Mouse (Mus musculus): ENCODE data around the gene Mettl9. TPM values are rescaled to one million over a fixed set of nuclear protein-coding genes. Genes with fewer than 3 reads are reported as not detected.
"Not testable (repeated sequence)": the region's sequence is repeated elsewhere in the genome, so short reads cannot be mapped to it uniquely, and the experiment has no call there.

Gene Mettl9
- 100 to 1,000 TPM; 104 to 126 (median 113) TPM for total RNA-seq (2022)

DNA sequence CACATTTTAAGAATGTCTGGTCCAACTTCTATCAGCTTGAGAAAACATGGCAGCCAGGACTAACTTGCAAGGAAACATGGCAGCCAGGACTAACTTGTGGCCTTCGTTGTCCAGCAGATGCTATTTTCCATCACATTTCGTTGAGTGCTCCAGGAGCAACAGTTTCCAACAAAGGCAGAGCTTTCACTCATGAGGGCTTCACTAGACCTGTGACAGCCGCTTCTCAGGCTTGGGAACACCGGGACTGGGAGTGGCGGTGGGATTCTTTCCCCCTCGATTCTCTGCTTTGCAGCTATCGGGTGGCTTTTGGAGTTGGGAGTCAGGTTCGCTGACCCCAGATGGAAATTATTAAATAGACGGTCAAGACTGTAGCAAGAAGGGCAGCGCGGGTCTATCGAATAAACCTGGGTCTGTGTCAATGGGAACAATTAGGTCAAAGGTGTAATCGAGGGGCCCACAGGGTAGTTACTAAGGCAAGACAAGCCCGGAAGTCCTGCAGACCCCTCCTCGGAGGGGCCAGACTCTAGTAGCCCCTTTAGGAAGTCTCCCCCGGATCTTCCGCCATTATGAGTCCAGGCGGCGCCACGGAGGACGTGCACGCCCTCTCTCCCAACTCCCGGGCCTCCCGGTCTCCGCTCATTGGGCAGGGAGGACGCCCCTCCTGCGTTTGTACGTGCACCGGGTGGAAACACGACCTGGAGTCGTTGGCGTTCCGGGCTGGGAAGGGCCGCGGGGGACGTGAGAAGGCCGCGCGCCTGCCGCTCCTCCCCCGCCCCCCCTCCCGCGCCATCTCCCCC lies at the start of gene Mettl9:
Gene Mettl9 (plus strand): TSS at position 590 of the 797 bp plus-strand sequence.
- DNase-seq, result peak; percentile 93

DNA sequence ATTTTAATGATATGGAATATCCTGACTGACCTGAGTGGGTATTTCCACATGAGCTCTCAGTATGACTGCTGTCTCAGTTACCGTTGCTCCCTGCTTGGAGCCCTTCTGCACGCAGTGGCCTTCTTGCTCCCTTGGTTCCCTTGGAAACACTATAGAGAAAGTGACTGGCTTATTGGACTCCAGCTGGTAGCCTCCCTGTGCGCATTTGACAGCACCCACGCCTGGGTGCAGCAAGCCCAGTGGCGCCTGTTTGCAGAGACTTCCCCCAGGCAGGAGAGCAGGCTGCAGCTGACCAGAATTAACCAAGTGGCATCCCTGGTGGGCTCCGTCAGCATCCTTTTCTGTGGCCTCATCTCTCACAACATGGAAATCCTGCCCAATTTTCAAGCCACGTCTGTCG lies 43.1 kb upstream of the Mettl9 start:
- DNase-seq, result no peak

DNA sequence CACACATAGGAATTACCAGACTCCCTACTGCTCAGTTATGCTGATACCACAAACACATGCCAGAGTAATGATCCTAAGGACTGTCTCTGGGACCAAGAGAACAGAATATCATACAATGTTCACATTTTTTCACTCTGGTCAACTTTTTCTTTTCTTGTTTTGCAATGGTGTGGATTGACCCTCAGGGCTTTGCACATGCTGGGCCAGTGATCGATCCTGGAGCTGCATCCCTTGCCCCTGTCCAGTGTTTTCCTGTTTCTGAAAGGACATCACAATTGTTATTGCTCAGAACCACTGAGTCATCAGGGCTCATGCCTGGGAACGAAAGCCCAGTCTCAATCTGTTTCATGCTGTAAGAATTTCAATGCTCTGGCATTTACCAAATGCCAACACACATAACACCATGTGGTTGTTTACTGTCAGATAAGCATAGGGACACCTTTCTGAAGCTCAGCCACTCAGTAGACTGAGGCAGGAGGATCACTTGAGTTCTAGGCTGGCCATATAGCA lies 35.2 kb upstream of the Mettl9 start:
- DNase-seq, result no peak

DNA sequence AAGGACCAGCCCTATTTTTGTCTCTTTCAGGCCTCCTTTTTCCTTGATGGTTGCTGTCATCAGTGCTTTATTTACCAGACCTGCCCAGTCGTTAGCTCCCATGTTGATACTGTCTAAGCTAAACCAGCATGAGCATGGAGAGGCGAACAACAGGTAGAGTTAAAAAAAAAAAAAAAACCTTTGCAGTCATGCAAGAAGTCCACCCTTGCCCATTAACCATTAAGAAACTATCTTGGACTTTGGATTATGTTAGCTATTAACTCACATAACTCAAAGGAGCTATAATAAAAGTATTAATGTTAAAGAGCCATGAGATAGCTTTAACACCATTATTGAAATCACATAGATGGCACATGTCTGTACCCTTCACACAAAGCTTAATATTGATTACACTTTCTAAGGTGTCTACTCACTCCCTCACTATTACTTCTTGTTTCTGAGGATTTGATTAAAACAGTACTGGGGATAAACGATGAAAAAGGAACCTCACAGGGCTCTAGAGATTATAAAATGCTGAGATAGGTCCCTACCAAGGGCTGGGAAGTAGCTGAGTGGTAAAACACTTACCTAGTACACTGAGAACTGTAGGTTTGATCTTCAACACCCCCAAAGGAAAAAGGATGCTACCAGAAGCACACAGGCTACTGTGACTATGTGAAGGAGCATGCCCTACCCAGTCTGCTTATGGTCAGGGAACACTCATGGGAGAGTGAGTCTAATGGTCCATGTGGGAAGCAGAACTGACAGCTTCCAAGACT lies 34.0 kb upstream of the Mettl9 start:
- no peak for DNase-seq

DNA sequence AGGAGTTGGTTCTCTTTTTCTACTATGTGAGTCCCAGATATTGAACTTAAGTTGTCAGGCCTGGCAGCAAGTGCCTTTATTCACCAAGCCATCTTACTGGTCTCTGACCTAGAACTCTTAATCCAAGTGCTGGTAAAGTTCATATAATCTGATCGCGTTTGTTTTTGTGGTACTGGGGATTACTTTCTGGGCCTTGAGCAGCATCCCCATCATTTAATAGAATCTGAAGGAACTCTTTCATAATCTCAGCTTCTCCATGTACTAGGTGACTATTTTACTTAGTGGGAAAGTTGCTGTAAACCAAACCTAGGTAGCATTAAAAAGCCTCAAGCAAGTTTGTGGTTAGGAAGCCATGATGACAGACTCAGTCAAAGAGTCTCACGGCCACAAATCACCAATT lies 32.4 kb upstream of the Mettl9 start:
- DNase-seq, result no peak

DNA sequence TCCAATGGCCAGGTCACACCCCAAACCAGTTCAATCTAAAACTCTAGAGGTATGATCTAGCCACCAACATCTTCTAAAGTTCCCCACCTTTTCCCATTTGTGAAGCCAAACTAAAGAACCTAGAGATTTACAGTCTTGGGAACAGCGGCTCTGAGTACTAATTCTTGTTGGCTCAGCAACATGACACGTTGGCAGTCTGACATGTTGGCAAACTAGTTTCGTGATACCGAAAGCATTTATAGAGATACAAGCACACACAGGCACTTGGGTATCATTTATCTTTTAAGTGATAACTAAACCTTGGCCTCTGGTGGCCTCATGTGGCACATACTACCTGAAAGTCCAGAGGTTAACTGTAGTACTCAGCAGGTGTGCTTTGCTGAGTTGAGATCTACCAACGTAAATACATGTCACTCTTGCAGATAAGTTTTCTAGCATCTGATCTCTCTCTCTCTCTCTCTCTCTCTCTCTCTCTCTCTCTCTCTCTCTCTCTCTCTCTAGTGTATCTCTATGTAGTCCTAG lies 31.8 kb upstream of the Mettl9 start:
- DNase-seq, result no peak

DNA sequence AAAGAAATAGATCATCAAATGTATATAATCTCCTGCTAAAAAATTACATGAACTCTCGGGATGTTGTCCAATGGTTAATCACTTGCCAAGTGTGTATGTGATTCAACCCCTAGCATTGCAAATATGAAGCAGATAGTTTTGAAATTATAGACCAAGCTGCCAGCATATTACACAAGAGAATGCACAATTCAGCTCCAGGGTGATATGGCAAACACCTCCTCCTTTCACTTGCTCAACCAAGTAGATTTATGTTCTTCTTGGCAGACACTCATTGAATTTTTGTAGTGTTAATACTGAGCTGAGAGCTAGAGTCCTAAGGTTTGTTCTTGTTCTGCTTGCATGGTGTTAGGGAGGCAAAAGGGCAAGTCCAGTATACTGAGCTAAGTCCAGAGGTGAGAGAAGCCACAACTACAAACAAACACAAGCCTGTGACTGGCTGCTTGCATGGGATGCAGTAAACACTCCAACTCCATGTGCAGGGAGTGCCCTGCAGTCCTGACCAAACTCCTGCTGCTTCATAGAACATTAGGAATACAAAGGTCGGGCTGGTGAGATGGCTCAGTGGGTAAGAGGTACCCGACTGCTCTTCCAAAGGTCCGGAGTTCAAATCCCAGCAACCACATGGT lies 30.3 kb upstream of the Mettl9 start:
- peak; percentile 6 for DNase-seq

DNA sequence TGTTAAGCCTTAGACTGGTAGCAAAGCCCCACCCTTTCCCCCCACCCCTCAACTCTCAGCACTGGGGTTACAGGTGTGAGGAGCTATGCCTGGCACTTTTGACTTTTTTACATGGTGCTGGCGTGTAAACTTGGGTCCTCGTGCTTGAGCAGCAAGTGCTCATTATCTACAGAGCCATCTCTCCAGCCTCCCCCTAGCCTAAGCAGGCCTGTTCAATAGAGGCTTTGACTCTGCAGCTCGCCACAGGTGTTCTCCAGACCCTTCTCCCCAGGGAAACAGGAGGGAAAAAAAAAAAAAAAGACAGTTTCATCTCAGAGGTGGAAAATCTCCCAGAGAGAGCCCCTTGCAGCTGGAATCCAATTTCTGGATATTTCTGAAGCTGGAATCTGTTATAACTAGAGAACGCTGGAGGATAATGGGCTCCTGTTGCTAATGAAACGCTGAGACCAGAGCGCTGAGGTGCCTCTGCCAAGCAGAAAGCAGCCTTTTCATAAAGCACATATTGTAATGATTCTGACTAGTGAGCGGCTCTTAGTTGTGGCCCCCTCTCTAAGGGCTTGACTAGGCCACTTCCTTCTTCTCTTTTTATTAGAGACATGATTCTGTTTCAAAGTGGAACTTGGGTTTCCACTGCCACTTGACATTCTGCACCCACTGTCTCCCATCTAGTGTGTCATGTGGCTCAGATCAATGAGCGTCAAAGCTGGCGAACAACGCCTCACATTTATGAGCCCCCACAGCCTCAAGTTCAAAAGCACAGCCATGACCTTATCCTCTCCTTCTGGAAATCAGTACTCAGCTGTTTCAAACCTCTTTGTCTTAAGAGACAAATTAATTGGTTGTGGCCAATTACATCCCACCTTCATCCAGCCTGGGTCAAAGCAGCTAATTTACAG lies 22.2 kb upstream of the Mettl9 start:
- DNase-seq, result no peak

DNA sequence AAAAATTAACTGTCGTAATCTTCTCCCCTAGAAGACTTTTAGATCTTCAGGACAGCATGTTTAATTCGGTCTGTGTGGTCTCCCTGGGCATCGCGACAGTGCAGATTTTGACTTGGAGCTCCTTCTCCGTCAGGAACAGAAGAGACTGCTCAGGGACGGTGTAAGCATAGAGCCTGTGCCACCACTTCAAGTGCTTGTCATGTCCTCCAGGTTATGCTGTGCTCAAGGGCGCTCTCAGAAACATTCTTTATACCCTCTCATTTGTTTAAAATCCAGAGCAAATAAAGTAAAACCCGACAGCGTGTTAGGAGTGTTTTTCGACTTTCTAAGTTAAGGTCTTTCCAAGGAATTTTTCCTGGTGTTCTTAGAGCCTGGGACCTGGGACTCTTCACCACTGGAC lies 19.8 kb upstream of the Mettl9 start:
- DNase-seq, result no peak

DNA sequence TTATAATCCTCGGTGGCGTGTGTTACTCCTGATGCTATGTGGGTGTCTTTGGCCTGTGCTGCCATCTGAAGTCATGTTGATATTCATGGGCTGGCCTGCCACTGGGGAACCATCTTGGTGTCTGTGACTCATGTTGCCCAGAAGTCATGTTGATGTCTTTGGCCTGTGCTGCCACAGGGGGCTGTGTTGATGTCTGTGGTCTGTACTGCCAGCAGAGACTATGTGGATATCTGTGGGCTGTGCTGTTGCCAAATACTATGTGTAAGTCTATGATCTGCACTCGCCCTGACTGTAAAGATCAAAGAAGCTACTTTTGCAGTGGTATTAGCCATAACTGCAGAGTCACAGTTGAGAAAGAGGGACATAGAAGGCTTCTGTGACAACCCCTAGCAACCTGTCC lies 15.5 kb upstream of the Mettl9 start:
- no peak for DNase-seq

DNA sequence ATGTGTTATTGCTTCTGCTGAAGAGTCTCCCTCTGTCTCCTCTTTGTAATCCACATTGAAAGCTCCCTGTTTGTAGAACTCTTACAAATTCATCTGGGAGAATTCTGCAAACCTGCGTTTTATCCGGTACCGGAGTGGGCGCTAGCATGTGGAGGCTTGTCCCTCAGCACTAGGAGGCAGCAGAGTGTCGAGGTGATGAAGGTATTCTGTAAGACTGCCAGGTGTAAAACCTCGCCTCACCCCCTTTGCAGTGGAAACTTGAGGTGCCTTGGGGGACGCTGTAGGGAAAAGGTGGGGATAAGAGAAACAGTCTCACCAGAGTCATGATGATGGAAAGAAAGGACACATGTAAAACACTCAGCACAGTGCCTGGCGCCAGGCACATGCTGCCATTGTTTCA lies 14.0 kb upstream of the Mettl9 start:
- DNase-seq, result no peak

DNA sequence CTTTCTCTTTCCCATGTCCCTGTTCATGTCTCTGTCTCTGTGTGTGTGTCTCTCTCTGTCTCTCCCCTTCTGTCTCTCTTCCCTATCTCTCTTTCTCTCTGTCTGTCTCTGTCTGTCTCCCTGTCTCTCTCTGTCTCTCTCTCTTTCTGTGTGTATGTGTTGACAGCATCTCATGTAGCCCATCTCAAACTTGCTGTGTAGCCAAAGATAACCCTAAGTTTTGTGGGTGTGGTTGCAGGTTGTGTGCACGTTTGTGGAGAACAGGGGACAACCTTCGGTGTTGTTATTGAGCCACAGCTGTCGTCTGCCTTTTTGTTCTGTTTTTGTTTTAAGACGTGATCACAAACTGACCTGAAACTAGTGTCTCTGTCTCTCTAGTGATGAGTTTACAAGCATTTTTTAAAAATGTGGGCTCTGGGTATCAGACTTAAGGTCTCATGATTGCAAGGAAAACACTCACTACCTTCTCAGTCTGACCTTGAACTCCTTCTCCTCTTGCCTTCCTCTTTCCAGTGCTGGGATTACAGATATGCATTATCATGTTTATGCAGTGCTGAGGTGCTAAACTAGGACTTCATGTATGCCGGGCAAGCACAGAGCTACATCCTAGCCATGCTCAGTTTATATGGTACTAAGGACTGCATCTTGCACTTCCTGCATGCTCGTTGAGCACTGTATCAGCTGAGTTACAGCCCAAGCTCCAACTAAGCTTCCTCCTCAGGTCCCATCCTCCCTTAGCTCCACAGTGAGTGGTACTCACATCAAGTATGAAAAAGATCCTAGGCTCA lies 8.8 kb upstream of the Mettl9 start:
- DNase-seq, result no peak

DNA sequence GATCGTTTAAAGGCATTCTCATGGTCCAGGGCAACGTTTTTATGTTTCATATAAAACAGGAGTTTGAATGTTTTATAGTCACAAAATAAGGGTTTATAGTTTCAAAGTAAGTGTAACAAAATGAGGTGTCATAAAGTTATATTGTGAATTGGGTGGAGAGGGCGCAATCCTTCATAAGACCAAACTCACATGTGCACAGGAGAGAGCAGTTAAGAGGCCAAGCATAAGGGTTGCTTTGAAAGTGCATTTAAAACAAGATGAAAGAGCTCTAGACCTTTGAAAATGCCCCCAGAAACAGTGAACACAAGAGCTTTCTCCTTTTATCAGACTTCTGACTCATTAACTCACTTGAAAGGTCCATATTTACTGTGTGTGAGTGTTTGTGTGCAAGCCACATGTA lies 7.9 kb upstream of the Mettl9 start:
- DNase-seq, result no peak

DNA sequence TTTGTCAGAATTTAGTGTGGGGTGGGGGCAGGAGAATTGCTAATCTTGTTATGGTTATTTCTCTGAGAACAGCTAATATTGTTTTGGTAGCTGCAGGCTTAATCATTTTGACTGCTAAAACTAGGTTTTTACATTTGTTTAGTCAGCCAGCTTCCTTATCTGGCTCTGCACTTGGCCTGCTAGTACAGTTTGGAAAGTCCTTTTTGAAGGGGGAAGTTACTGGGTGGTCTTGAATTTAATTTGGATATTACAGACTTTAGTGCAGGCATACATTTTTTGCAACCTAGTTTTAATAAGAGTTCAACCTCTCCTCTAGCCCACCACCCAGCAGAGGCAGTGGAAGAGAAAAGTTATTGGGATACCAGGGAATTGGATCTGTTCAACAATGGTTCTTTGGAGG lies 4.3 kb upstream of the Mettl9 start:
- not testable (repeated sequence) for DNase-seq

DNA sequence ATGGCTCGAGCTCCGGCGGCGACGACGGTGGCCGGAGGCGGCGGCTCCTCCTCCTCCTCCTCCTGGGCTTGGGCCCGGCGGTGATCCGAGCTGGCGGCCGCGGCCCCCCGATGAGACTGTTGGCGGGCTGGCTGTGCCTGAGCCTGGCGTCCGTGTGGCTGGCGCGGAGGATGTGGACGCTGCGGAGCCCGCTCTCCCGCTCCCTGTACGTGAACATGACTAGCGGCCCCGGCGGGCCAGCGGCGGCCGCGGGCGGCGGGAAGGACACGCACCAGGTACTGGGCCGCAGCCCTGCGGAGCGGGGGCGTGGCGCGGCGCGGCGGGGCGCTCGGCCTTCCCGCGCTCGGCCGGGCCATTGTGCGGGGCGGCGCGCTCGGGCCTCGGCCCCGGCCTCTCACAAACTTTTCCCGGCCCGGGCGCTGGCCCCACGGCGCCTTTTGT lies 476 bp downstream of the Mettl9 start:
- no peak for DNase-seq

DNA sequence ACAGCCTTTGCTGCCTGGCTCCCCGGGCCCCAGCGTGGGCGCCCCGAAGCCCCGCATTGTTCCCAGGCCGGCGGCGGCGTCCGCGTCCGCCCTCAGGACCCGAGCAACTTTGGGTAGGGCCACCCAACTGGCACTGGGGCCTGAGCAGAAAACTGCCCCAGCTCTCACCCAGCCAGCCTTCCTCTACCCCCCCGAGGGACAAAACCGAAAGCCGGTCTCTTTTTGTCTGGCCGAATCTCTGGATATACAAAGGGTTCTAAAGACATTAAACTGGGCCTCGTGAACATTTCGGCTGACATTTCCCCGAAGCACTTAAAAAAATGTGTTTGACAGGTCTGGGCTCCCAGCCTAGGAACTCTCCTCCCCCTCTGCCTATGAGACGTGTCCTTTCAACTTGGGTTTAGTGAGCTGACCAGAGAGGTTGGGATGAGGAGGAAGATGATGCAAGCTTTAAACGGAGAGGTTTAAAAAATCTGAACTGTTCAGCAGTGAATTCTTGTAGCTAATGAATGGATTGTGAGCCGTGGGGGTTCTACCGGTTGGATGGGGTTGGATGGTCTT lies 996 bp downstream of the Mettl9 start:
- peak; percentile 55 for DNase-seq

DNA sequence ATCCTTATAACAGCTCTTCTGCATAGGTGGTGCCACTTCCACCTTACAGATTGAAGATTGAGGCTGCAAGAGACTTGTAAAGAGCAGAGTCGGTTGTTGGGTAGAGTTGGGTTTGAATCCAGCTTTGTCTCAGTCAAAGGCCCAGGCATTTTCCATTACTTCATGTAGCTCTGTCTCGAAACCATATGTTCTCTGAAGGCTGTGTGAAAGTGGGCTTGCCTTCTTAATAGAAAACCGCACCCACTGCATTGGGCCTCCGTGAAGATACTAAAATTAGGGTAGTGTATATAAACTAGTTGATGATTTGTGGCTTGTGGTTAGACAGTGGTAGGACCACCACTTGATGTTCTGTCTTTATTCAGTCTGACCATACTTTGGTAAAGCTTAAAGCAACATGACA lies 6.3 kb downstream of the Mettl9 start:
- no peak for DNase-seq

DNA sequence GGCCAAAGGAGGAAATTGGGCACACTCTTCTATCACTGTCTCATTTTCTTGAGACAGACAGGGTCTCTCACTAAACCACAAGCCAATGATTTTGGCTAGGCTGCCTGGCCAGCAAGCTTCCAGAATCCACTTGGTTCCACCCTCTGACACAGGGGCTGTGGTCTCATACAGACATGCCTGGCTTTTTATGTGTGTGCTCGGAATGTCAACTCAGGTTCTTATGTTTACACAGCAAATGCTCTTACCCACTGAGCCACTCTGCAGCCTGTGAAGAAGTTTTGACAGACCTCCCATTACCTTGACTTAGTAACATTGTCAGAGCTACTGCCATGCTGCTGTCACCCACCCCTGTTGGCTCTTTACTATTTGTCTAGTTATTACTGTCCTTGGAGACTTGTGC lies 7.7 kb downstream of the Mettl9 start:
- no peak for DNase-seq

DNA sequence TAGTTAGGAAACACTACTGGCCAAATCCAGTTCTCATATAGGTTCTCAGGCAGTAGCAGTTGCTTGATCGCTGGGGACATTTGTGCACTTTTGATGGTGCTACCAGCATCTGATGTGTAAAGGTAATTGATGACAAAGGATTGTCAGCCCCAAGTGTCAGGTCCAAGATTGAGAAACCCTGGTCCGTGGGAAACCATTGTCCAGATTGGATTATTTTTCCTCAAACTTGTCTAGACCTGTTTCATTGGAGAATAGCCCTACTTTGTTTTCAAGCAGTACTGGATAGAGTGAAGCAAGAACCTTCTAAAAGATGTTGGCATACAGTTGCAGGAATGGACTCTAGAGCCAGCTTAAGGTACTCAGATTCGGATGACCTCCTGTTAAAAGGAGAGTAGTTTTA lies 8.8 kb downstream of the Mettl9 start:
- DNase-seq, result no peak

DNA sequence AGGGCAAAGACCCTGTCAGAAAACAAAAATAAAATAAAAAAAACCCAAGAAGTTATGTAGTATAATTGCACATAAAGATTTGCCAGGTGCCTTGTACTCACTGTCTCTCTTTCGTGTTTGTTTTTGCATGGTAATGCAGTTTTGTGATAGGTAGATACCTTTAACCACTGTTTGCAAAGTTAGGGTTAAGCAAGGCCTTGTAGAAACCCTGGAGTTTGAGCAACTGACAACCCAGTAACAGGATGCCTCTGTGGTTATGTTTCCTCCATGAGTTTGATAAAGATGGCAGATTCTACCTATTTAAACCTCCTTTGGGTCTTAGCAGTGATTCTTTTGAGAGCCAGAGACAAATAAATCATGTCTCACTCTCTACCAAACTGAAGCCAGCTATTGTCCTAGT lies 9.3 kb downstream of the Mettl9 start:
- no peak for DNase-seq

DNA sequence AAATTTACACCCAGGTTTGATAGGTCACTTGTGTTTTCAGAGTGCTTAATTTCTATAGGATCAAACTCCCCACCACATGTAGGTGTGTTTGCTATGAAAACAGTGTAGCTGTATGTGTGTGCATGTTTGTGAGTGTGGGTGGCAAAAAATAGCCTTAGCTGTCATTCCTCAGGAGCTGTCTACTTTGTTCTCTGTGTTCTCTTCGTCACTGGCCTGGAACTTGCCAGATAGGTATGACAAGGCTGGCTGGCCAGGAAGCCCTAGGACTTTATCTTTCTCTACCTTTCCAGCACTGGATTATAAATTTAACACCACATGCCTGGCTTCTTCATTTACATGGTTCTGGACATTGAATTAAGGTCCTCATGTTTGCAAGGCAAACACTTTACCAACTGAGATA lies 10.0 kb downstream of the Mettl9 start:
- DNase-seq, result no peak
